Mouse (Mus musculus) common myeloid progenitor, adult 5-6 weeks (primary cell): ENCODE data around the gene Fstl4. TPM values are rescaled to one million over a fixed set of nuclear protein-coding genes. Genes with fewer than 3 reads are reported as not detected.
"Not testable (repeated sequence)": the region's sequence is repeated elsewhere in the genome, so short reads cannot be mapped to it uniquely, and the experiment has no call there.

Experiments used
- ATAC-seq: replicated peaks from 2 replicates; pipeline ENCODE4 v1.8.0; 2016; ENCODE audit warnings: low read depth, mild to moderate bottlenecking, moderate TSS enrichment, inconsistent platforms; ENCODE audit not compliant: poor library complexity, severe bottlenecking
- total RNA-seq: library from RNA; stranded (forward); fragments of 200-1000, 187-1606 nt; gene quantifications from 2 replicates; pipeline ENCODE4 v1.2.3, GENCODE M21; 2017

Fstl4 gene
- total RNA-seq, 1 experiment from 2014 or later = not detected

DNA sequence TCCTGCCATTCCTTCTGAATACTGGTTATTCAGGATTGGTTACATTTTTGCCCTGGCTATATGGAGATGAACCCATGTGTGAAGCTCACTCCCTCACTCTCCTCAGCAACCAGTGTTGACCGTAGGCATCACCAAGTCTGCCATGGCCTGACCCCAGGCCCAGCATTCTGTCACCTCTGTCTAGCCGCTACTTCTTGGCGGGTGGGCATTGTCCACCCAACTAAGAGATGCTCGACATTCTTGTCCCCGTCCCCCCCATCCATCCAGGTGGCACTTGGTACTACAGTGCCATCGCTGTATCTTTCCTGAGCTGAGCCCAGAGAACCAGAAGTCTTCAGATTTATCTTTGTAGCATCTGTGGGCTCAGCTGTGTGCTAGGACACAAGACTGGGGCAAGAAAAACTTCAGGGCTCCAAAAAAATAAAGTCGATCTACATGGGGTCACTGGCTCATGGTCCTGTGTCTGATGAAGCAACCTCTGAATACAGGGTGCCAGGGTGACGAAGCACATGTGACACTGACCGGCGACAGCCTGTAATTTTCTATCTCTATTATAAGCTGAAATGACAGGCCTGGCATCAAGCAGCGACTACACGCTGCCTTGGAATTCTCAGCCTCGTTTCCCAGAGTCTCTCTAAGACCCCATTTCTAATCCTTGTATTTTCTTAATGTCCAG lies 417.9 kb downstream of the Fstl4 start:
- no peak for ATAC-seq

DNA sequence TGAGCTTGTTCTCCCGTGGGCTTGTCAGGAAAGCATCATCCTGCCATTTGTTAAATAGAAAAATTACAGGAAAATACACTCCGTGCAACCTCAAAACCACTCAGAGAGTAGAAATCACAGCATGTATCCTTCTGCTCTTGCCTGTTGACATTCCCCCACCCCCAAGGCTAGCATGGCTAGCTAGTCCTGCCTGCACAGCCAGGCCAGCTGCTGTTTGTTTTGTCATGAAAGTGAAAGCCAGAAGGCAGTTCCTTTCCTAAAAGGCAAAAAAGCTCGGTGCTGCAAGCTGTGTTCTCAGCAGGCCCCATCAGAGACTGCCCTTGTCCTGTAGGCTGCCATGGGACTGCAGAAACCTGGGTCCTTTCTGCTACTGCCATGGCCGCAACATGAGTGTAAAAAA lies 418.4 kb downstream of the Fstl4 start:
- no peak for ATAC-seq

GRCm38 (mm10) chr11:53184046-53184445 lies 419.6 kb downstream of the Fstl4 start:
- no peak for ATAC-seq

GRCm38 (mm10) chr11:53184698-53185097 lies 420.3 kb downstream of the Fstl4 start:
- ATAC-seq = peak; percentile 98

DNA sequence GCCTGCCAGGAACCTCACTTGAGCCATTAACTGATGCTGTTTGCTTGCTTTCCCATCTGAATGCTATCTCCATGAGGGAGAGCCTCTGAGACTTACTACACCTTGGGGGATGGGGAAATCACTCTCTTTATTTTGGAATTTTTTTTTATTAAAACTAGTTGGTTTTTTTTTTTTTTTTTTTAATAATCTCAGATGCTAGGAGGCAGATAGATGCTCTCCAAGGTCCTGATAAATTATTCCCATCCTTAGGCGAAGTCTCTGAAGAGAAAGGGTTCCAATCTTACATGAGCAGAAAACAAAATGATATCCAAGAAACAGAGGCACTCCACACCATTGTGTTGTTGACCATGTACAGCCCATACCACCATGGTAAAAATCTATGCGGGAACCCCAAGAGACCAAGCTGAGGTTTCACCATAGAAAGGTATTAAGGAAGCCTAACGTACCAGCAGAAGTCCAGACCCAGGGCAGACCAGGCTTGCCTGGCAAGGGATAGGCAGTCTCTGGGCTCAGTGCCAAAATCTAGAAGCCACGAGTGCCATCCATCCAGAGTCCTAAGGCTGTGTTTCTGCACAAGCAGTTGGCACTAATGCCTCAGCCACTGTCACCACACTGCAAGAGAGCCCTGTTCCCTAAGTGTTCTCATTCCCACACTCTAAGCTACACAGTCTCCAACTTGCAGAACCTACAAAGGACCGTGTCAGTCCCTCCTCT lies 423.1 kb downstream of the Fstl4 start:
- no peak for ATAC-seq

DNA sequence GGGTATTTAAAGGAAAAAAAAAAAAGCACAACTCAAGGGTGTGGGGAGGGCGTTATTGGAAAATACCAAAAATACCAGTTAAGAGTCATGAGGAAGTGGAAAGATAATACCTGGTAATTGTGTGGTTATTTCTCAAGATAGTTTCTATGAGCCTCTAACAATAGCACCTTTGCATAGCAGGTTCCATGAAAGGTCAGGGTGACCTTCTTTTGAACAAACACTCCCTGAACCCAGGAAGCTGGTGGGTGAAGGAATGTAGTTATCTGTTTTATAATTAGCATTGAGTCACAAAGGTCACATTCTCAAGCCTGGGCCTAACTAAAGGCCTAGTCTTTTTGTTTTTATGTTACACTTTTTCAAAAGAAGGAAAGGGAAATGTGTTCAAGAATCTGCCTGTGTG lies 432.1 kb downstream of the Fstl4 start:
- not testable (repeated sequence) for ATAC-seq

- ATAC-seq = no peak
These were observed 432.7 kb downstream of the Fstl4 start for GRCm38 (mm10) chr11:53197111-53197510.

DNA sequence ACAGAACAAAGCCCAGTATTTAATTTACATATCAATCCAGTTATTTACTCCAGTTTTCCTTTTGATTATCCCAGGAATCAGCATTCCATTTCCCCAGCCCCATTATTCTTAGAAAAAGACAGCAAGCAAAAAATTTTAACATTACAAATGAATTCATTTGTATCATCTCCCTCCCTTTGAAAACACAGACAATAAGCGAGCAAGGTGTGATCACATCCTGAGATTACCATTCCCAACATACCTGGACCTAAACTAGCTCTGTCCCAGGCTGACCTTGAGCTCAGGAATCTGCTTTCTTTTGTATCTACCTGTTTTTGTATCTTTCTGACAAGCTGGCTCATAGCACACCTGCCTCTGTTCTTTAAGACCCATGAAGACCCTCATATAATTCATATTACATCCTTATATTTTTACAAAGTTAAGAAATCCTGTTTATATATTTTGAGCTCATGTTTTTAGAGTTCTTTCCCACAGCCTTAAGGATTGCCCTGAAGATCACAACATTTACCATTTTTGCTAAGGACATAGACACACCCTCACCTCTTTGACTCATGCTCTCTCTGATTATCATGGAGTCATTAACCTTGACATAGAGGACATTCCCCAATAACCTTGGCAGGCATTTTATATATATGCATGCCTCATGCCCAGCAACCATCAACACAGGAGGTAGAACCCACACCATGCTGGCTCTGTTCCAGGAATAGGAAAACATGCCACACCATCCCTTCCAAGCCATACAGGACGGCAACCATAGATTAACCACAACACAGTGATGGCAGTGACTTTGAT lies 438.2 kb downstream of the Fstl4 start:
- no peak for ATAC-seq

DNA sequence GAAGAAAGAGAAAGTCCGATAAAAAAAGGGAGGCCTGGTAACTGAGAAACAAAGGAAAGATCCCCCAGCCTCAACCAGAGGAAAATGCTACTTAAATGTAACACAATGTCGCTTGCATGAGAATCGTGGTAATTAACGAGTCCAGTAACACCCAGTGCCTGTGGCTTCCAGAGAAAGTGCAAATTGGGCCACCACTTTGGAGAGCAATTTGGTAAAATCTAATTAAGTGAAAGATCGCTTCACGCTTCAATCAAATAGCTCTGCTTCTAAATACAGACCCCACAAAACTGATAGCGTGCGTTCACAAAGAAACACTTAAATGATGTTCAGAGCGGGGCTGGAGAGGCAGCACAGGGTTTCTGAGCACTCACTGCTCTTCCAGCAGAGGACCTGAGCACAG lies 446.4 kb downstream of the Fstl4 start:
- no peak for ATAC-seq

DNA sequence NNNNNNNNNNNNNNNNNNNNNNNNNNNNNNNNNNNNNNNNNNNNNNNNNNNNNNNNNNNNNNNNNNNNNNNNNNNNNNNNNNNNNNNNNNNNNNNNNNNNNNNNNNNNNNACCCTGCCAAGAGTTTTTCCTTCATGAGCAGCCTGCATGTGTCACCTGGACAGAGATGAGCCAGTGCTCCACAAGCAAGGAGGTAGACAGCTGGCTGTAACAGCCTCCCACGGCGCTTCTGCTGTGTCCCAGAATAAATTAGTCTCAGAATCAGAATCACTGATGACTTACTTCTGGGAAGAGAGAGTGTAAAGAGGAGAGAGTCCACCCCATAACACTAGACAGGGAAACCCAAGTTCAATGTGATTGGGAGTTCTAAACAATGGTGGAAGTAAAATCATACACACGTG lies 464.6 kb downstream of the Fstl4 start:
- ATAC-seq = no peak

GRCm38 (mm10) chr11:53231836-53232235 lies 467.4 kb downstream of the Fstl4 start:
- no peak for ATAC-seq

DNA sequence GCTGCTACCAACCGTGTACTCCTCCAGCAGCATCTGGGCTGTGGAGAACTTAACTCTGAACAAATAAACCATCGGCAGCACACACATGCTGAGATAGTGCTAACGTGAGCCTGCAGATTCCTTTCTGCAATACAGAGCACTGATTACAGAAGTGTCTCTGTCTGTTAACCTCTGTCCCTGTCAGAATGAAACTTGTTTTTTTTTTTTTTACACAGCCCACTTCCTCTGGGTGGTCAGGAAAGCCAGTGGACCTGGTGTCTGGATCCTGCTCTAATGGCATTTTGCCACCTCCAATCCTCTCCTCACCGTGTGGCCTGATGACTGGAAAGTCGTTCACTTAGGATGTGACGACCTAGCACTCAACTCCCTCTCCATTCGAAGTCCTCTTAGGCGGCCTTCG lies 469.2 kb downstream of the Fstl4 start:
- ATAC-seq = peak; percentile 50; the same call in 1 of the 2 replicates
